Mouse (Mus musculus) small intestine, adult 2 months (tissue): ENCODE data around the gene Ptprr. TPM values are rescaled to one million over a fixed set of nuclear protein-coding genes. Genes with fewer than 3 reads are reported as not detected.
A peak's percentile ranks its signal among the peaks of the same experiment; 100 is the strongest.

ENCODE experiments used
- H3K27ac ChIP-seq: fragments of 200-500 bp; 2 replicates; pipeline ENCODE4 v1.5.1; 2012; ENCODE audit warnings: low read depth, low read length, control low read depth, inconsistent platforms; ENCODE audit not compliant: insufficient read depth
- H3K27me3 ChIP-seq: fragments of 200-500 bp; 2 replicates; pipeline ENCODE4 v1.6.1; 2012; ENCODE audit warnings: mild to moderate bottlenecking, moderate library complexity, low read length, inconsistent platforms; ENCODE audit not compliant: control insufficient read depth, insufficient read depth
- H3K36me3 ChIP-seq: fragments of 200-500 bp; 2 replicates; pipeline ENCODE4 v1.6.1; 2012; ENCODE audit warnings: mild to moderate bottlenecking, low read length, control low read depth, inconsistent platforms; ENCODE audit not compliant: control insufficient read depth, insufficient read depth
- H3K4me1 ChIP-seq: fragments of 200-500 bp; 2 replicates; pipeline ENCODE4 v1.6.1; 2012; ENCODE audit warnings: low read length, inconsistent platforms, mixed read lengths; ENCODE audit not compliant: control insufficient read depth, insufficient read depth, insufficient read length
- H3K4me3 ChIP-seq: fragments of 200-500 bp; 2 replicates; pipeline ENCODE4 v1.5.1; 2012; ENCODE audit warnings: low read depth, mild to moderate bottlenecking, control low read depth, inconsistent platforms, low read length, moderate library complexity
- CTCF ChIP-seq: fragments of 200-500 bp; IDR thresholded peaks from 2 replicates; pipeline ENCODE4 v1.5.1; 2012; ENCODE audit warnings: low read depth, mild to moderate bottlenecking, control low read depth, inconsistent platforms, low read length, moderate library complexity, mixed read lengths; ENCODE audit not compliant: insufficient replicate concordance, insufficient read length; ENCODE audit errors: extremely low read depth
- POLR2A ChIP-seq: fragments of 200-500 bp; IDR thresholded peaks from 2 replicates; pipeline ENCODE4 v1.6.1; 2012; ENCODE audit warnings: low read depth, mild to moderate bottlenecking, control low read depth, inconsistent platforms, low read length, moderate library complexity
- WGBS: fragments of 180-500 bp; shearing (Covaris S2); methylation state at CpG from one replicate; pipeline ENCODE4 v1.1.7; 2018; 5-methylcytosine and 5-hydroxymethylcytosine counted together
- polyA plus RNA-seq: library from polyadenylated mRNA; depleted of rRNA; stranded (reverse); fragments of >200 nt; gene quantifications from 2 replicates; pipeline ENCODE4 v1.2.3, GENCODE M21; 2012

The Ptprr gene
- polyA plus RNA-seq, 1 experiment, result 29.9 TPM

- WGBS, result 75% methylated on average over 11 of the region's 11 CpGs
- no peak overlapping the region for H3K27ac ChIP-seq
- H3K4me3 ChIP-seq, result no peak overlapping the region
- H3K36me3 ChIP-seq, result no peaks in the 10 kb centered on the region
- H3K4me1 ChIP-seq, result peaks cover 9% of the 10 kb centered on the region; the same call in 1 of the 2 replicates
- no peaks in the 10 kb centered on the region for H3K27me3 ChIP-seq
- no peak for TF ChIP-seq CTCF
- no peak for TF ChIP-seq POLR2A
Measured at GRCm38 (mm10) chr10:116264521-116264920, 246.5 kb downstream of the Ptprr start.

- 0 out of 2 replicates have a peak overlapping the region, but pooled peaks have one; percentile 29 for H3K27ac ChIP-seq
- WGBS, result 42% methylated on average over 15 of the region's 15 CpGs
- no peaks in the 10 kb centered on the region for H3K36me3 ChIP-seq
Measured at GRCm38 (mm10) chr10:116266561-116267433, 248.8 kb downstream of the Ptprr start.

GRCm38 (mm10) chr10:116267434-116267822, 249.4 kb downstream of the Ptprr start:
- no peak overlapping the region for H3K27ac ChIP-seq
- H3K4me1 ChIP-seq, result peaks cover 9% of the 10 kb centered on the region; the same call in 1 of the 2 replicates
- H3K27me3 ChIP-seq, result no peaks in the 10 kb centered on the region
- WGBS, result 22% methylated on average over 4 of the region's 4 CpGs
- H3K36me3 ChIP-seq, result no peaks in the 10 kb centered on the region
- H3K4me3 ChIP-seq, result no peak overlapping the region
- TF ChIP-seq POLR2A (no peak), CTCF (no peak)

More at GRCm38 (mm10) chr10:116266561-116267433, 248.8 kb downstream of the Ptprr start:
- Histone ChIP-seq H3K4me1 (peaks cover 9% of the 10 kb centered on the region; the same call in 1 of the 2 replicates), H3K4me3 (no peak overlapping the region), H3K27me3 (no peaks in the 10 kb centered on the region)
- no peak for TF ChIP-seq POLR2A
- TF ChIP-seq CTCF, result no peak

- no peaks in the 10 kb centered on the region for H3K27me3 ChIP-seq
- no peak overlapping the region for H3K27ac ChIP-seq
- H3K36me3 ChIP-seq, result no peaks in the 10 kb centered on the region
- WGBS, result 44% methylated on average over 4 of the region's 4 CpGs
- TF ChIP-seq POLR2A (no peak), CTCF (no peak)
- H3K4me3 ChIP-seq, result no peak overlapping the region
- H3K4me1 ChIP-seq, result peaks cover 9% of the 10 kb centered on the region; the same call in 1 of the 2 replicates
Measured at GRCm38 (mm10) chr10:116268343-116268742, 250.3 kb downstream of the Ptprr start.

GRCm38 (mm10) chr10:116270646-116271469, 252.8 kb downstream of the Ptprr start:
- H3K27ac ChIP-seq, result peak overlapping the region; percentile 26
- WGBS, result 76% methylated on average over 12 of the region's 12 CpGs

GRCm38 (mm10) chr10:116271470-116271915, 253.5 kb downstream of the Ptprr start:
- H3K27ac ChIP-seq, result no peak overlapping the region
- TF ChIP-seq POLR2A (no peak), CTCF (no peak)

More at GRCm38 (mm10) chr10:116270646-116271469, 252.8 kb downstream of the Ptprr start:
- no peak overlapping the region for H3K4me3 ChIP-seq
- H3K4me1 ChIP-seq, result peaks cover 9% of the 10 kb centered on the region; the same call in 1 of the 2 replicates
- H3K27me3 ChIP-seq, result no peaks in the 10 kb centered on the region
- H3K36me3 ChIP-seq, result no peaks in the 10 kb centered on the region
- TF ChIP-seq CTCF, result no peak
- no peak for TF ChIP-seq POLR2A

GRCm38 (mm10) chr10:116272156-116272555, 254.1 kb downstream of the Ptprr start:
- no peak overlapping the region for H3K27ac ChIP-seq
- 78% methylated on average over 3 of the region's 3 CpGs for WGBS

More at GRCm38 (mm10) chr10:116271470-116271915, 253.5 kb downstream of the Ptprr start:
- Histone ChIP-seq H3K36me3 (no peaks in the 10 kb centered on the region), H3K4me1 (peaks cover 5% of the 10 kb centered on the region; the same call in 1 of the 2 replicates), H3K27me3 (no peaks in the 10 kb centered on the region), H3K4me3 (no peak overlapping the region)
- 84% methylated on average over 10 of the region's 10 CpGs for WGBS

More at GRCm38 (mm10) chr10:116272156-116272555, 254.1 kb downstream of the Ptprr start:
- Histone ChIP-seq H3K4me1 (peaks cover under 1% of the 10 kb centered on the region; the same call in 1 of the 2 replicates), H3K36me3 (no peaks in the 10 kb centered on the region), H3K27me3 (no peaks in the 10 kb centered on the region), H3K4me3 (no peak overlapping the region)
- no peak for TF ChIP-seq CTCF
- TF ChIP-seq POLR2A, result no peak
